In genomic region chr7:79274473-79275010, GRCm38 (mm10) we compare ENCODE assay signal across 8 mouse cellular contexts. TPM values are rescaled to one million over a fixed set of nuclear protein-coding genes. Genes with fewer than 3 reads are reported as not detected.
A peak's percentile ranks its signal among the peaks of the same experiment; 100 is the strongest.
DNase-seq lines count a peak whose midpoint lies in the region; ATAC-seq and TF ChIP-seq lines count a peak whose summit lies in the region.

No protein-coding gene starts in this region.

- peaks cover 65% of the 10 kb centered on the region for H3K4me1 ChIP-seq in heart, embryonic 10.5 days
- peaks cover 39% of the 10 kb centered on the region for H3K4me1 ChIP-seq in forebrain, postnatal 0 days (ENCODE audit: insufficient read depth)
- peaks cover 92% of the 10 kb centered on the region for H3K4me1 ChIP-seq in liver, embryonic 15.5 days (replicated peaks)

- ATAC-seq in forebrain, postnatal 0 days = no peak
- ATAC-seq in liver, embryonic 15.5 days (ENCODE audit: insufficient read depth) = no peak

- peak overlapping the region; percentile 76; the same call in 1 of the 2 replicates for H3K4me3 ChIP-seq in heart, embryonic 10.5 days
- H3K4me3 ChIP-seq in C2C12 (ENCODE audit: insufficient read depth, poor library complexity, severe bottlenecking) = peak overlapping the region; percentile 71
- peak overlapping the region; percentile 86 for H3K4me3 ChIP-seq in forebrain, postnatal 0 days (ENCODE audit: low read depth, low read length)
- peak overlapping the region; percentile 91 for H3K4me3 ChIP-seq in liver, embryonic 15.5 days (replicated peaks)

- intact Hi-C loops in heart, postnatal 25 days (cut with DNase I) = loop anchor here (10.0 kb wide), 1 partner anchor 190 kb away; the partner anchor contains the start of gene Polg
- intact Hi-C loops in left cerebral cortex, postnatal 25 days (cut with DNase I) = loop anchor here (5.0 to 10.0 kb wide), 2 partner anchors 73 to 190 kb away; partner anchors contain the start of gene Polg

- H3K27me3 ChIP-seq in heart, embryonic 10.5 days (ENCODE audit: insufficient read depth, poor library complexity, severe bottlenecking) = no peaks in the 10 kb centered on the region
- no peaks in the 10 kb centered on the region for H3K27me3 ChIP-seq in C2C12 (ENCODE audit: control insufficient read depth, insufficient read depth, insufficient read length)
- no peaks in the 10 kb centered on the region for H3K27me3 ChIP-seq in forebrain, postnatal 0 days (ENCODE audit: insufficient read depth, low read length)
- H3K27me3 ChIP-seq in liver, embryonic 15.5 days = no peaks in the 10 kb centered on the region

- H3K9ac ChIP-seq in forebrain, postnatal 0 days = peak overlapping the region; percentile 95
- peak overlapping the region; percentile 95 for H3K9ac ChIP-seq in liver, embryonic 15.5 days

- TF ChIP-seq CTCF in C2C12 (IDR thresholded peaks at IDR 0.05; ENCODE audit: control insufficient read depth, insufficient read depth, insufficient read length) = no peak
- TF ChIP-seq CTCF in forebrain, postnatal 0 days (IDR thresholded peaks at IDR 0.05; ENCODE audit: low read depth) = no peak

- H3K4me2 ChIP-seq in forebrain, postnatal 0 days (ENCODE audit: low read depth) = peak overlapping the region; percentile 77
- peak overlapping the region; percentile 86 for H3K4me2 ChIP-seq in liver, embryonic 15.5 days

- DNase-seq in heart, embryonic 10.5 days (ENCODE audit: low spot score) = no peak
- DNase-seq in heart, postnatal 25 days (ENCODE audit: low spot score) = no peak
- DNase-seq in forebrain, postnatal 0 days = no peak
- DNase-seq in left cerebral cortex, postnatal 25 days (ENCODE audit: low spot score in 2 of 2) = no peak
- no peak for DNase-seq in urinary bladder, postnatal 10 days (ENCODE audit: low spot score)
- no peak for DNase-seq in cerebellum, postnatal 10 days

- peaks cover 62% of the 10 kb centered on the region for H3K79me3 ChIP-seq in C2C12 (ENCODE audit: low read depth)

- H3K9me3 ChIP-seq in heart, embryonic 10.5 days = no peaks in the 10 kb centered on the region
- no peaks in the 10 kb centered on the region for H3K9me3 ChIP-seq in forebrain, postnatal 0 days (ENCODE audit: low read length)
- H3K9me3 ChIP-seq in liver, embryonic 15.5 days (replicated peaks) = no peaks in the 10 kb centered on the region

- H3K27ac ChIP-seq in heart, embryonic 10.5 days = no peak overlapping the region
- H3K27ac ChIP-seq in forebrain, postnatal 0 days (ENCODE audit: low read depth, low read length) = no peak overlapping the region
- peak overlapping the region; percentile 87; the same call in 1 of the 2 replicates for H3K27ac ChIP-seq in liver, embryonic 15.5 days (replicated peaks)

- WGBS in heart, embryonic 10.5 days = 79% methylated on average over 8 of the region's 8 CpGs
- whole genome bisulfite sequencing in forebrain, postnatal 0 days = 67% methylated on average over 8 of the region's 8 CpGs
- WGBS in liver, embryonic 15.5 days (ENCODE audit: insufficient replicate concordance) = 72% methylated on average over 8 of the region's 8 CpGs

- H3K36me3 ChIP-seq in heart, embryonic 10.5 days = no peaks in the 10 kb centered on the region
- H3K36me3 ChIP-seq in C2C12 (ENCODE audit: control insufficient read depth, insufficient read depth) = peaks cover 6% of the 10 kb centered on the region
- H3K36me3 ChIP-seq in forebrain, postnatal 0 days (ENCODE audit: insufficient read depth) = no peaks in the 10 kb centered on the region; the same call in 1 of the 2 replicates
- peaks cover 5% of the 10 kb centered on the region; the same call in 1 of the 2 replicates for H3K36me3 ChIP-seq in liver, embryonic 15.5 days (replicated peaks)

- H3ac ChIP-seq in C2C12 (ENCODE audit: control insufficient read depth, insufficient read length, low read depth) = peak overlapping the region; percentile 80

- peaks cover 65% of the 10 kb centered on the region for H3K79me2 ChIP-seq in C2C12 (ENCODE audit: control insufficient read depth, insufficient read depth)

TF ChIP-seq in C2C12, 6 proteins besides CTCF, POLR2A, EP300 and RAD21:
- no peak for TF ChIP-seq FOSL1 (IDR thresholded peaks at IDR 0.05; ENCODE audit: insufficient read depth, low read length, poor library complexity, severe bottlenecking)
- TF ChIP-seq USF1 (IDR thresholded peaks at IDR 0.05; ENCODE audit: low read depth) = no peak
- TF ChIP-seq MAX (IDR thresholded peaks at IDR 0.05) = no peak
- no peak for TF ChIP-seq CEBPB (IDR thresholded peaks at IDR 0.05; ENCODE audit: low read depth)
- no peak for TF ChIP-seq MYOG (IDR thresholded peaks at IDR 0.05; ENCODE audit: control insufficient read depth, extremely low read depth, insufficient read length)
- no peak for TF ChIP-seq MYOD1 (IDR thresholded peaks at IDR 0.05; ENCODE audit: control insufficient read depth, insufficient read length, low read depth)

RNA-seq across cellular contexts. Expression of gene Abhd2, which starts 1.5 kb away (rescaled TPM):
- 4.7 and 5.4 TPM in 2 replicates for polyA plus RNA-seq in heart, embryonic 10.5 days (2016; fragmentation: Nextera tagmentation; extraction: Ambion mirVana)
- 10 to 100 TPM; 30.4 to 41.5 TPM for total RNA-seq in heart, postnatal 25 days (2021)
- 28.3 TPM for polyA plus RNA-seq in C2C12 (2012; fragmentation: generic; extraction: Trizol)
- total RNA-seq in forebrain, postnatal 0 days (2014; rRNA removed) = 66.8 and 88.0 TPM in 2 replicates
- polyA plus RNA-seq in forebrain, postnatal 0 days (2015; fragmentation: Nextera tagmentation; extraction: Ambion mirVana) = 22.5 and 26.0 TPM in 2 replicates
- 11.4 TPM in 2 replicates for polyA plus RNA-seq in liver, embryonic 15.5 days (2015; fragmentation: Nextera tagmentation; extraction: Ambion mirVana)
- 100 to 1,000 TPM; 103 to 120 TPM for total RNA-seq in left cerebral cortex, postnatal 25 days (2021)
